Mouse (Mus musculus): ENCODE data around the gene Shank3. TPM values are rescaled to one million over a fixed set of nuclear protein-coding genes. Genes with fewer than 3 reads are reported as not detected.

Gene Shank3
- polyA plus RNA-seq, 1 experiment from 2014 or later: 2.0 TPM

DNA sequence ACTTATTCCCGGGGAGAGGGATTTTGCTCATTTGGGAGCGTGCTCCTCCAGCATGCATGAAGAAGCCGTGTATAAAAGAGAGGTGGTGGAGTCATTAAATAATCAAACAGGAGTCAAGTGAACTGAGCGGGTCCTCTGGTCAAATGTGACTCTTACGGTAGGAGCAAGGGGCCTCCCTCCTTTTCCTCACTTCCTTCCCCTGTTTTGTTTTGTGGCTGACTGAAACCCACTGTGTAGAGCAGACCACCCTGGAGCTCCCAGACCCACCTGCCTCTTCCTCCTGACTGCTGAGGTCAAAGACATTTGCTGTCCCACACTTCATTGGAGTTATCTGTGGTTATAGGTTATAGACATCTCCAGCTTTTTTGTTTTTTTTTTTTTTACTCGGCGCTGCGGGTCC, 108.1 kb downstream of the Shank3 start:
- no peak overlapping the region for H3K27ac ChIP-seq (replicated peaks)
- no peak for ATAC-seq (ENCODE audit: extremely low read depth, insufficient number of reproducible peaks, low FRiP score, low TSS enrichment)
- H3K9me3 ChIP-seq: 0 out of 2 replicates have a peak, but pooled peaks cover 5% of the 10 kb centered on the region
- H3K4me2 ChIP-seq: no peak overlapping the region
- no peak overlapping the region for H3K4me3 ChIP-seq
- H3K27me3 ChIP-seq (replicated peaks): no peaks in the 10 kb centered on the region
- no peaks in the 10 kb centered on the region for H3K4me1 ChIP-seq
- WGBS: 78% methylated on average over 8 of the region's 8 CpGs
- H3K9ac ChIP-seq: no peak overlapping the region
- no peaks in the 10 kb centered on the region for H3K36me3 ChIP-seq

DNA sequence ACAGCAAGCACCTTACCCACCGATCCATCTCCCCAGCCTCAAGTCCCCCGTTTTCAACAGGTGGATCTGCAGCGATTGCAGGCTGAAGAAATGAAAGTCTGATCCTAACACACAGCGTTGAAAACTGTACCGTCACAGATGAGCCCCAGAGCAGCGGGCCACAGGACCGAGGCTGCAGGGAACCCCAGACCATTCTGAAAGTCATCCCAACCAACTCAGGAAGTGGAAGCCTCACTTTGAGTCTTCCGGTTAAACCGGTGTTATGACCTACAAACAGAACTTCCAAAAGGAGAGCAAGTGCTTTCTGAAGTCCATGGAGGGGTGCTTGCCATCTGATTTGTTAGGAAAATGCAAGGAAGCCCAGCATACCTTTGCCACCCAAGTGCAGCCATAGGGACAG, 108.5 kb downstream of the Shank3 start:
- no peak overlapping the region for H3K4me3 ChIP-seq
- H3K4me1 ChIP-seq: no peaks in the 10 kb centered on the region
- no peak for ATAC-seq (ENCODE audit: extremely low read depth, insufficient number of reproducible peaks, low FRiP score, low TSS enrichment)
- 68% methylated on average over 9 of the region's 9 CpGs for WGBS
- no peaks in the 10 kb centered on the region for H3K27me3 ChIP-seq (replicated peaks)
- no peaks in the 10 kb centered on the region for H3K36me3 ChIP-seq
- H3K9me3 ChIP-seq: 0 out of 2 replicates have a peak, but pooled peaks cover 5% of the 10 kb centered on the region
- H3K4me2 ChIP-seq: no peak overlapping the region
- H3K27ac ChIP-seq (replicated peaks): no peak overlapping the region
- H3K9ac ChIP-seq: no peak overlapping the region

Other genes starting within 250 kb of the Shank3 start
- gene Sbf1, start 184.3 kb upstream of the Shank3 start, polyA plus RNA-seq (2015; fragmentation: Nextera tagmentation; extraction: Ambion mirVana): 34.3 and 38.3 TPM in 2 replicates
- gene Adm2, start 176.9 kb upstream of the Shank3 start, polyA plus RNA-seq (2015; fragmentation: Nextera tagmentation; extraction: Ambion mirVana): 0.66 and 0.85 TPM in 2 replicates
- 0.34 TPM in 1 of 2 replicates, not detected in the other for gene Miox, start 165.2 kb upstream of the Shank3 start, polyA plus RNA-seq (2015; fragmentation: Nextera tagmentation; extraction: Ambion mirVana)
- 43.8 and 46.2 TPM in 2 replicates for gene Lmf2, start 144.0 kb upstream of the Shank3 start, polyA plus RNA-seq (2015; fragmentation: Nextera tagmentation; extraction: Ambion mirVana)
- 94.1 and 109 TPM in 2 replicates for gene Ncaph2, start 143.9 kb upstream of the Shank3 start, polyA plus RNA-seq (2015; fragmentation: Nextera tagmentation; extraction: Ambion mirVana)
- gene Sco2, start 125.8 kb upstream of the Shank3 start, polyA plus RNA-seq (2015; fragmentation: Nextera tagmentation; extraction: Ambion mirVana): 7.1 and 7.2 TPM in 2 replicates
- gene Tymp, start 122.6 kb upstream of the Shank3 start, polyA plus RNA-seq (2015; fragmentation: Nextera tagmentation; extraction: Ambion mirVana): 0.99 and 1.0 TPM in 2 replicates
- gene Odf3b, start 120.3 kb upstream of the Shank3 start, polyA plus RNA-seq (2015; fragmentation: Nextera tagmentation; extraction: Ambion mirVana): 0.28 and 0.76 TPM in 2 replicates
- gene Klhdc7b, start 114.7 kb upstream of the Shank3 start, polyA plus RNA-seq (2015; fragmentation: Nextera tagmentation; extraction: Ambion mirVana): 0.04 TPM in 1 of 2 replicates, not detected in the other
- not detected in 2 replicates for gene Syce3, start 89.1 kb upstream of the Shank3 start, polyA plus RNA-seq (2015; fragmentation: Nextera tagmentation; extraction: Ambion mirVana)
- gene Cpt1b, start 73.8 kb upstream of the Shank3 start, polyA plus RNA-seq (2015; fragmentation: Nextera tagmentation; extraction: Ambion mirVana): 139 and 147 TPM in 2 replicates
- gene C730034F03Rik, start 70.0 kb upstream of the Shank3 start, polyA plus RNA-seq (2015; fragmentation: Nextera tagmentation; extraction: Ambion mirVana): 2.4 and 3.0 TPM in 2 replicates
- 0.53 and 0.90 TPM in 2 replicates for gene Gm44502, start 69.9 kb upstream of the Shank3 start, polyA plus RNA-seq (2015; fragmentation: Nextera tagmentation; extraction: Ambion mirVana)
- gene Chkb, start 69.7 kb upstream of the Shank3 start, polyA plus RNA-seq (2015; fragmentation: Nextera tagmentation; extraction: Ambion mirVana): 65.1 and 71.5 TPM in 2 replicates
- gene Mapk8ip2, start 45.7 kb upstream of the Shank3 start, polyA plus RNA-seq (2015; fragmentation: Nextera tagmentation; extraction: Ambion mirVana): 0.27 and 0.45 TPM in 2 replicates
- gene Arsa, start 22.2 kb upstream of the Shank3 start, polyA plus RNA-seq (2015; fragmentation: Nextera tagmentation; extraction: Ambion mirVana): 15.1 and 15.3 TPM in 2 replicates
- 0.24 and 0.33 TPM in 2 replicates for gene Acr, start 68.7 kb downstream of the Shank3 start, polyA plus RNA-seq (2015; fragmentation: Nextera tagmentation; extraction: Ambion mirVana)
- gene Rabl2, start 92.3 kb downstream of the Shank3 start, polyA plus RNA-seq (2015; fragmentation: Nextera tagmentation; extraction: Ambion mirVana): 19.2 and 21.4 TPM in 2 replicates

Data from heart, embryonic 13.5 days (tissue).